Mouse (Mus musculus): ENCODE data around the gene Ascl5. TPM values are rescaled to one million over a fixed set of nuclear protein-coding genes. Genes with fewer than 3 reads are reported as not detected.

Gene Ascl5
- polyA plus RNA-seq, 1 experiment from 2014 or later: 3.0 TPM

- peak overlapping the region; percentile 86 for H3K4me2 ChIP-seq (replicated peaks)
- H3K36me3 ChIP-seq: peaks cover 22% of the 10 kb centered on the region
- H3K9me3 ChIP-seq (replicated peaks): no peaks in the 10 kb centered on the region
- peak overlapping the region; percentile 82 for H3K27ac ChIP-seq (replicated peaks)
- 0 out of 2 replicates have a peak, but pooled peaks have one; percentile 11 for ATAC-seq (ENCODE audit: insufficient number of reproducible peaks, low FRiP score, low TSS enrichment, low read depth)
- H3K4me1 ChIP-seq: peaks cover 17% of the 10 kb centered on the region
- WGBS: under 1% methylated on average over 24 of the region's 24 CpGs
- no peaks in the 10 kb centered on the region for H3K27me3 ChIP-seq
- peak overlapping the region; percentile 68 for H3K9ac ChIP-seq
- peak overlapping the region; percentile 83 for H3K4me3 ChIP-seq (replicated peaks)
These were observed 32.0 kb upstream of the Ascl5 start for GRCm38 (mm10) chr1:136018390-136019189.

DNA sequence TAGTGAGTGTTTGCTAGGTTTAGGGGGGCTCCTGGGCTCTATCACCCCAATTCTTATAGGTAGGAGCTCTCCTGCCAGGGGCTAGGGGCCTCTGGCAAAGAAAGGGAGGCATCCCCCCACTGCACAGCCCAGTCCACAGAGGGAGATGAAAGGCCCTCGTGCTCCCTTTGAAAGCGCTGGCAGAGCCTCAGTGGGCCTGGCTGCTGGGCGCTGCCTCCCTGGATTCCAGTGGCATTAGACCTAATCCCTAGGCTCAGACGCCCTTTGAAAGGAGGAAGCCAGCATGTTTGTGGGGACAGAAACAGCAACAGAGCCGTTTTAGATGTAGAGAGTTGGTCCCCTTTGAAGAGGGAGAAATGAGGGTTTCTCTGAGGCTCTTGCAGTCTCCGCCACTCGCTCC, 20.4 kb upstream of the Ascl5 start:
- no peak for ATAC-seq (ENCODE audit: insufficient number of reproducible peaks, low FRiP score, low TSS enrichment, low read depth)
- Histone ChIP-seq H3K4me3 (replicated peaks) (no peak overlapping the region), H3K4me2 (replicated peaks) (no peak overlapping the region), H3K27me3 (no peaks in the 10 kb centered on the region), H3K4me1 (peaks cover 13% of the 10 kb centered on the region), H3K9me3 (replicated peaks) (no peaks in the 10 kb centered on the region), H3K9ac (no peak overlapping the region), H3K27ac (replicated peaks) (no peak overlapping the region), H3K36me3 (peaks cover 90% of the 10 kb centered on the region)
- WGBS: 46% methylated on average over 7 of the region's 7 CpGs

GRCm38 (mm10) chr1:136031697-136032096, 18.9 kb upstream of the Ascl5 start:
- Histone ChIP-seq H3K36me3 (peaks cover 80% of the 10 kb centered on the region), H3K4me3 (replicated peaks) (no peak overlapping the region), H3K9me3 (replicated peaks) (no peaks in the 10 kb centered on the region), H3K27me3 (no peaks in the 10 kb centered on the region), H3K27ac (replicated peaks) (no peak overlapping the region), H3K4me1 (peaks cover 13% of the 10 kb centered on the region), H3K4me2 (replicated peaks) (no peak overlapping the region), H3K9ac (no peak overlapping the region)
- ATAC-seq (ENCODE audit: insufficient number of reproducible peaks, low FRiP score, low TSS enrichment, low read depth): no peak
- 79% methylated on average over 8 of the region's 8 CpGs for WGBS

GRCm38 (mm10) chr1:136032961-136033360, 17.6 kb upstream of the Ascl5 start:
- 47% methylated on average over 7 of the region's 7 CpGs for WGBS
- no peak for ATAC-seq (ENCODE audit: insufficient number of reproducible peaks, low FRiP score, low TSS enrichment, low read depth)
- peaks cover 13% of the 10 kb centered on the region for H3K4me1 ChIP-seq
- no peak overlapping the region for H3K4me3 ChIP-seq (replicated peaks)
- H3K4me2 ChIP-seq (replicated peaks): no peak overlapping the region
- H3K27ac ChIP-seq (replicated peaks): no peak overlapping the region
- peaks cover 68% of the 10 kb centered on the region for H3K36me3 ChIP-seq
- no peak overlapping the region for H3K9ac ChIP-seq
- no peaks in the 10 kb centered on the region for H3K27me3 ChIP-seq
- no peaks in the 10 kb centered on the region for H3K9me3 ChIP-seq (replicated peaks)

DNA sequence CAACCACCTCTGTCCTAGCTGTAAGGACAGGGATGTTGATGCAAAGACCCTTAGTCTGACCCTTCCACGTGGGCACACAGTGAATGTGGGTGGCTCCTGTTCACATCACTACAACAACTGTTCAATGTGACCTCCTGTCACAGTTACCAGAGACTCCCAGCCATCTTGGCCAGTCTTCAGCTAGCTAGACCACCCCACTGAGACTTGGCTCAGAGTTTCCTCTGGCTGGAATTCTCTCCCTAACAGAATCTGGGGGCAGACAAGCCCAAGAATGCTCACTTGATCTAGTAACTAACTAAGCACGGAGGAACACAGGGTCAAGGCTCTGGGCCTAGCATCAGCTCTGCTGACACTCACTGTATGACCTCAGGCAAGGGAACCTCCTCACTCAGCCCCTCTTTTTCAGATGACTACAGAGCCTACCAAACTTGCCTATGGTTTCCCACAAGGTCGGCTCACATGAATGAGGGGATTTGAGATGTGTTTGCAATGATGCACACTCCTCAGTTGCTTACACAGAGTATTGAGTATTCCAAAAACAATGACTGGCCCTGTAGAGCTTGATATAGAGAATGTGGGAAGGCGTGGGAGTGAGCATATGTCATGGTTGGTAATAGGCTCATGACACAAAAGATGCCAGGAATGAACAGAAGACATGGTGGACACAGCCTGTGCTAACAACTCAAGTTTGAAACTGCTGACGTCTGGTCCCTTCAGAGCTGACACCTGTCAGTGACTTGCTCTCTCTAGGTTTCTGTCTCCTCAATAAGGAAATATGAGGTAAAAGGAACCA, 11.7 kb upstream of the Ascl5 start:
- H3K4me3 ChIP-seq (replicated peaks): no peak overlapping the region
- H3K36me3 ChIP-seq: peaks cover 18% of the 10 kb centered on the region
- H3K9ac ChIP-seq: no peak overlapping the region
- H3K4me2 ChIP-seq (replicated peaks): no peak overlapping the region
- ATAC-seq (ENCODE audit: insufficient number of reproducible peaks, low FRiP score, low TSS enrichment, low read depth): no peak
- no peaks in the 10 kb centered on the region for H3K27me3 ChIP-seq
- H3K9me3 ChIP-seq (replicated peaks): no peaks in the 10 kb centered on the region
- no peak overlapping the region for H3K27ac ChIP-seq (replicated peaks)
- 72% methylated on average over 5 of the region's 5 CpGs for WGBS
- peaks cover 15% of the 10 kb centered on the region for H3K4me1 ChIP-seq

DNA sequence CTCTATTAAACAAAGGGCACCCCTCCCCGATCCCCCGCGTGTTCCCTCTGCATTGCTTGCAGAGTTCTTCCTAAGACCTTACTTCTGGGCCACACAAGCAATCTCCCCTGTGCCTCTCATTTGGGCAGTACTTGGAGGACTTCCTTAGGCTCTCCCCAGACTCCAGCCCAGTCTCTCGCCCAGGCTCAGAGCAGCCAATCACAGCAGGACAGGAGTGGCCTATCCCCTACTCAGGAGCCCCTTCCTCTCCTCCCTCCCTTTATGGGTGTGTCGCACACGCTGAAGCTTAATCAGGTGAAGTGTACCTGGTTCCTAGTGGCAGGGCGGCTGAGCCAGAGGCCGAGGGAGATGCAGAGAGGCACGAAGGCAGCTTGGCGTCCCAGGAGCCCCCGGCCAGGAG, 10.2 kb upstream of the Ascl5 start:
- Histone ChIP-seq H3K27ac (replicated peaks) (no peak overlapping the region; the same call in 1 of the 2 replicates), H3K9me3 (replicated peaks) (no peaks in the 10 kb centered on the region), H3K36me3 (peaks cover 2% of the 10 kb centered on the region; the same call in 1 of the 2 replicates), H3K9ac (no peak overlapping the region), H3K4me2 (replicated peaks) (peak overlapping the region; percentile 27; the same call in 1 of the 2 replicates), H3K27me3 (no peaks in the 10 kb centered on the region), H3K4me1 (peaks cover 15% of the 10 kb centered on the region), H3K4me3 (replicated peaks) (no peak overlapping the region)
- 21% methylated on average over 11 of the region's 11 CpGs for WGBS
- ATAC-seq (ENCODE audit: insufficient number of reproducible peaks, low FRiP score, low TSS enrichment, low read depth): peak; percentile 56; the same call in 1 of the 2 replicates

DNA sequence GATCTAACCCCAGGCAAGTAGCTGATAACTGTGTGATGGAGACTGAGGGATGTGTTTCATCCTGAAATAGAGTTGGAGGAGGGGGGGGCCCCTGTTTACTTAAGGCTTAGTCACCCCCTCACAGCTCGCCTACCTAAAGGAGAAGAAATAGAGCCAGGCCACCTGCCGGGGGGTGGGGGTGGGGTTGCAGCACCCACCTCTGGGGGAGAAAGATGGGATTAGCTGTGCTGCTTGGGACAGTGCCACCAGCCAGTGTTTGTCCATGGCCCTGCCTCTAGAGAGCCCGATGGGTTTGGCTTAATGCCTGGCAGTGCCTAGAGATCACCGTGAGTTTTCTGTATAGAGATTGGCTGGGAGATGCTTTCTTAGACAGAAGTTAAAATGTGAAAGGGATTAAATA, 9.7 kb upstream of the Ascl5 start:
- H3K4me2 ChIP-seq (replicated peaks): peak overlapping the region; percentile 27
- H3K27me3 ChIP-seq: no peaks in the 10 kb centered on the region
- H3K9me3 ChIP-seq (replicated peaks): no peaks in the 10 kb centered on the region
- ATAC-seq (ENCODE audit: insufficient number of reproducible peaks, low FRiP score, low TSS enrichment, low read depth): no peak
- H3K4me1 ChIP-seq: peaks cover 15% of the 10 kb centered on the region
- H3K27ac ChIP-seq (replicated peaks): no peak overlapping the region
- H3K9ac ChIP-seq: no peak overlapping the region
- no peak overlapping the region for H3K4me3 ChIP-seq (replicated peaks)
- no peaks in the 10 kb centered on the region; the same call in 1 of the 2 replicates for H3K36me3 ChIP-seq
- 27% methylated on average over 4 of the region's 4 CpGs for WGBS

DNA sequence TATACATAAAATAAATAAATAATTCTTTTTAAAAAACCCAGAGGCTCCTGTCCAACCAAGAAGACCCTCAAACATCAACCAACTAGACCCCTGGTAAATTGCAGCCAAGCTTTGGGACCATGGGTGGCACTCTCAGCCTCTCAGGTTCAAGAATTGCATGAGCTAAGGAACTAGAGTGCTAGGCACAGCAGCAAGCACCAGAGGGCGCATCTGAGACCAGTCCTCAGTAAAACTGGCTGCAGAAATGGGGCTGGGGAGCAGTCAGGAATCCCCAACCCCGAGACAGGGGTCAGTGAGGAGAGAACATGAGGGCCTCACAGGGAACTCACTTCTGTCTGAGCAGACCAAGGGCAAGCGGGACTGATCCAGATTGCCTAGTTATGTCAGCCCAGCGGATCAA, 4.8 kb upstream of the Ascl5 start:
- Histone ChIP-seq H3K4me3 (replicated peaks) (no peak overlapping the region), H3K9ac (no peak overlapping the region), H3K4me2 (replicated peaks) (no peak overlapping the region), H3K36me3 (no peaks in the 10 kb centered on the region), H3K9me3 (replicated peaks) (no peaks in the 10 kb centered on the region), H3K27ac (replicated peaks) (no peak overlapping the region), H3K27me3 (peaks cover 24% of the 10 kb centered on the region), H3K4me1 (peaks cover 13% of the 10 kb centered on the region)
- 14% methylated on average over 4 of the region's 4 CpGs for WGBS
- ATAC-seq (ENCODE audit: insufficient number of reproducible peaks, low FRiP score, low TSS enrichment, low read depth): no peak

GRCm38 (mm10) chr1:136047432-136047831, 3.2 kb upstream of the Ascl5 start:
- peaks cover 37% of the 10 kb centered on the region for H3K27me3 ChIP-seq
- H3K27ac ChIP-seq (replicated peaks): no peak overlapping the region
- H3K4me2 ChIP-seq (replicated peaks): no peak overlapping the region
- H3K9me3 ChIP-seq (replicated peaks): no peaks in the 10 kb centered on the region
- peaks cover 13% of the 10 kb centered on the region for H3K4me1 ChIP-seq
- H3K4me3 ChIP-seq (replicated peaks): no peak overlapping the region
- 5% methylated on average over 2 of the region's 2 CpGs for WGBS
- no peak for ATAC-seq (ENCODE audit: insufficient number of reproducible peaks, low FRiP score, low TSS enrichment, low read depth)
- H3K9ac ChIP-seq: no peak overlapping the region
- no peaks in the 10 kb centered on the region for H3K36me3 ChIP-seq

DNA sequence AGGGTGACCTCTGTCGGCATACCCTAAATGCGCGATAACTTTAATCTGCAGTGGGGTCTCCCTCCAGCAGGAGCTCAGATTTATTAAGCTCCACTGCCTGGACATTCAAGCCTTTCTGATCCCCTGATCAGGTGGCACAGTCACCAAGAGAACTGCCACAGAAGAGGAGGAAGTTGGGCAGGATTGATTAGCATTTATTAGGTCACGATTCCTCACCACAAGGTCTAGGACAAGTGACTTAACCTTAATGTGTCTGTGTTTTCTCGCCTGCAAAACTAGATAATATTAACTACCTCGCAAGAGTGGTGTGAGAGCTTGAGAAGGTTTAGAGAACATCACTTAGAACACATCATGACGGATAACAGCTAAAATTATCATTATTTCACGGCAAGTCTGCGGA, 2.7 kb upstream of the Ascl5 start:
- H3K27ac ChIP-seq (replicated peaks): no peak overlapping the region

DNA sequence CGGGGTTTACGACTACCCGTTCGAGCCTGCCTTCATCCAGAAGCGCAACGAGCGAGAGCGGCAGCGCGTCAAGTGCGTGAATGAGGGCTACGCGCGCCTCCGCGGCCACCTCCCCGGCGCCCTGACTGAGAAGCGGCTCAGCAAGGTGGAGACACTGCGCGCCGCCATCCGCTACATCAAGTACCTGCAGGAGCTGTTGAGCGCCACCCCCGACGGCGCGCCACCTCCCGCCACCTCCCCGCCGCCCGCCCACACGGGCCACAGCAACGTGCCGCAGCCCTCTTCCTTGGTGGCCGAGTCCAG, 360 bp downstream of the Ascl5 start:
- Histone ChIP-seq H3K36me3 (no peaks in the 10 kb centered on the region), H3K4me1 (peaks cover 13% of the 10 kb centered on the region), H3K4me3 (replicated peaks) (peak overlapping the region; percentile 38), H3K9me3 (replicated peaks) (no peaks in the 10 kb centered on the region), H3K9ac (no peak overlapping the region), H3K4me2 (replicated peaks) (peak overlapping the region; percentile 59), H3K27ac (replicated peaks) (no peak overlapping the region), H3K27me3 (peaks cover 39% of the 10 kb centered on the region)
- WGBS: 1% methylated on average over 36 of the region's 36 CpGs
- no peak for ATAC-seq (ENCODE audit: insufficient number of reproducible peaks, low FRiP score, low TSS enrichment, low read depth)

More for the DNA sequence above, 2.7 kb upstream of the Ascl5 start:
- Histone ChIP-seq H3K36me3 (no peaks in the 10 kb centered on the region), H3K9ac (no peak overlapping the region), H3K9me3 (replicated peaks) (no peaks in the 10 kb centered on the region), H3K4me2 (replicated peaks) (no peak overlapping the region), H3K4me3 (replicated peaks) (no peak overlapping the region), H3K4me1 (peaks cover 13% of the 10 kb centered on the region), H3K27me3 (peaks cover 39% of the 10 kb centered on the region)
- ATAC-seq (ENCODE audit: insufficient number of reproducible peaks, low FRiP score, low TSS enrichment, low read depth): no peak
- WGBS: 71% methylated on average over 9 of the region's 9 CpGs

All from embryonic facial prominence, embryonic 15.5 days (tissue).